ENCODE assay signal across 8 mouse cellular contexts in genomic region chrX:102070591-102071471, GRCm38 (mm10). TPM values are rescaled to one million over a fixed set of nuclear protein-coding genes. Genes with fewer than 3 reads are reported as not detected.
DNase-seq lines count a peak whose midpoint lies in the region; ATAC-seq lines count a peak whose summit lies in the region.

Gene Rtl5, minus strand, starts transcription at chrX:102071304.

- peaks cover 16% of the 10 kb centered on the region; the same call in 1 of the 2 replicates for H3K4me1 ChIP-seq in hindbrain, embryonic 14.5 days (replicated peaks; ENCODE audit: control insufficient read depth, insufficient read depth, low read length)

- H3K27me3 ChIP-seq in hindbrain, embryonic 14.5 days (ENCODE audit: control insufficient read depth, insufficient read depth, low read length): peaks cover 3% of the 10 kb centered on the region

- no peaks in the 10 kb centered on the region for H3K9me3 ChIP-seq in hindbrain, embryonic 14.5 days (ENCODE audit: control insufficient read depth, low read length)

- no peaks in the 10 kb centered on the region for H3K36me3 ChIP-seq in hindbrain, embryonic 14.5 days (replicated peaks; ENCODE audit: control insufficient read depth, insufficient read depth)

- WGBS in hindbrain, embryonic 14.5 days: 22% methylated on average over 55 of the region's 61 CpGs

- peak within 1 kb of the TSS; percentile 74 for H3K9ac ChIP-seq in hindbrain, embryonic 14.5 days

- H3K4me2 ChIP-seq in hindbrain, embryonic 14.5 days (replicated peaks): peak within 1 kb of the TSS; percentile 64

- peak; percentile 94 for ATAC-seq in hindbrain, embryonic 14.5 days (ENCODE audit: low FRiP score)

- H3K4me3 ChIP-seq in hindbrain, embryonic 14.5 days (replicated peaks; ENCODE audit: low read length): peak within 1 kb of the TSS; percentile 55

- H3K27ac ChIP-seq in hindbrain, embryonic 14.5 days: peak within 1 kb of the TSS; percentile 86

- DNase-seq in R1 (ENCODE audit: low read depth, low spot score): peak; percentile 80
- DNase-seq in cerebellum, postnatal 10 days: peak; percentile 75 to 83
- peak; percentile 76 to 80 for DNase-seq in frontal cortex, postnatal 36 days (ENCODE audit: low spot score in 2 of 2)
- DNase-seq in hindbrain, embryonic 14.5 days (ENCODE audit: low spot score): peak; percentile 76
- peak; percentile 64 to 81 for DNase-seq in left cerebral cortex, adult 18-20 months (ENCODE audit: low spot score in 2 of 2)
- DNase-seq in lung, postnatal 36 days: peak; percentile 85
- DNase-seq in retina, postnatal 7 days (ENCODE audit: low read depth, low spot score): peak; percentile 49
- DNase-seq in urinary bladder, postnatal 36 days (ENCODE audit: low spot score in 2 of 2): peak; percentile 11 to 58

RNA-seq across cellular contexts. Expression of gene Rtl5, which starts in this region (rescaled TPM):
- 3.2 and 4.5 TPM in 2 replicates for polyA plus RNA-seq in hindbrain, embryonic 14.5 days (2014; fragmentation: Nextera tagmentation; extraction: Ambion mirVana)
- total RNA-seq in left cerebral cortex, adult 18-20 months (2021): 10 to 100 TPM; 22.6 to 23.1 TPM

Comparison
In these comparisons a context has a peak if more than half of its experiments do, and no peak if none do; other contexts are left out.
1. Peak in every context shown above with its lines: DNase-seq, ATAC-seq, H3K4me3 ChIP-seq and H3K27ac ChIP-seq.
2. DNase-seq: peak in every context shown above with its lines; median percentile 85 in lung, postnatal 36 days; 80 in R1; 79 in cerebellum, postnatal 10 days; 78 in frontal cortex, postnatal 36 days; 76 in hindbrain, embryonic 14.5 days; 72 in left cerebral cortex, adult 18-20 months; 49 in retina, postnatal 7 days; 34 in urinary bladder, postnatal 36 days.